Mouse (Mus musculus): ENCODE measurements around the gene Cabp1.

Cabp1 gene

GRCm38 (mm10) chr5:115208601-115209000 is 14.4 kb upstream of the Cabp1 start:
- DNase-seq: no peak

DNA sequence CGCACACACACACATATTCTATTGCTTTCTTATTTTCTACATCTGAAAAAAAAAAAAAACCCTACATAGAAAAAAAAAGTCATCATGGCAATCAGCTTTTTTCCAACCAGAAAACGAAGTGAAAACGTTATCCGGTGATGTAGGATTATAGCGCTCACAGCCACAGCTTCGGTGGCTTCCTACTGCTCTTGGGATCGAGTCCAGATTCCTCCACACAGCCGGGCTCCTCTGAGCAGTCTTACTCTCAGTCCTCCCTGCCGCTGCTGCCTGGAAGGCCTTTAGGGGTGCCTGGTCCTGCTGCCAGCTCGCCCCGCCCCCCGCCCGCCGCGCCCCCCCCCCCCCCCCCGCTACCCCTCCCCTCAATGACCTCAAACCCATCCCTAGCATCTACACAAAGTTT is 13.7 kb upstream of the Cabp1 start:
- no peak for DNase-seq

- no peak for DNase-seq
Observed at GRCm38 (mm10) chr5:115207244-115207643, 13.1 kb upstream of the Cabp1 start.

DNA sequence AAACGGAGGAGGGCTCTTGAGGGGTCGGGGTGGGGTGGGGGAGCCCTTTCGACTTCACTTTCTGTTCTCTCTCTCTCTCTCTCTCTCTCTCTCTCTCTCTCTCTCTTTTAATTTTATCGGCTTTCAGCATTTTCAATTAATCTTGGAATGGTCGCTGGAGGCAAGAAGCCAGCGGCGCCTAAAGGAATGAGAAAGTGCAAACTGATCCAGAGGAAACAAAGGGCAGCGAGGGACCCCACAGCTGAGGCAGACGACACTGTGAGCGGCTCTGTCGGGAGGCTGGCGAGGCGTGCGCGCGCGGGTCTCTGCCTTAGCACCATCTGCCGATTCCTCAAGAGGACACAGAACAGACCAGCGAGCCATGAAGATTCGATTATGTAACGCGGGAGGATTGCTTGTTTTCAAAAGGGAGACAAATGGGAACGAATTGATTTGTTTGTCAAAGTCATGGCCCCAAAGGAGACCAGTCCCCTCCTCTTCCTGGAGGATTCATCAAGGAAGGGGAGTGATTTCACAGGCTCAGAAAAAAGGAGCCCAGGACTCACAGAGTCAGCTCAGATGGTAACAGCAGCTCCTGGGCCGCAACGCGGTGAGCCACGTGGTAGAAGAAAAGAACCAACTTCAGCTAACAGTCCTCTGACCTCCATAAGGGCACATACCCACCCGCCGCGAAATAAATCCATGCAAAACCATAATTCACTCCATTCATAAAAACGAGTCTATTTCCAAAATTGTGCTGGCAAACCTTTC is 10.6 kb upstream of the Cabp1 start:
- DNase-seq: peak; percentile 42

DNA sequence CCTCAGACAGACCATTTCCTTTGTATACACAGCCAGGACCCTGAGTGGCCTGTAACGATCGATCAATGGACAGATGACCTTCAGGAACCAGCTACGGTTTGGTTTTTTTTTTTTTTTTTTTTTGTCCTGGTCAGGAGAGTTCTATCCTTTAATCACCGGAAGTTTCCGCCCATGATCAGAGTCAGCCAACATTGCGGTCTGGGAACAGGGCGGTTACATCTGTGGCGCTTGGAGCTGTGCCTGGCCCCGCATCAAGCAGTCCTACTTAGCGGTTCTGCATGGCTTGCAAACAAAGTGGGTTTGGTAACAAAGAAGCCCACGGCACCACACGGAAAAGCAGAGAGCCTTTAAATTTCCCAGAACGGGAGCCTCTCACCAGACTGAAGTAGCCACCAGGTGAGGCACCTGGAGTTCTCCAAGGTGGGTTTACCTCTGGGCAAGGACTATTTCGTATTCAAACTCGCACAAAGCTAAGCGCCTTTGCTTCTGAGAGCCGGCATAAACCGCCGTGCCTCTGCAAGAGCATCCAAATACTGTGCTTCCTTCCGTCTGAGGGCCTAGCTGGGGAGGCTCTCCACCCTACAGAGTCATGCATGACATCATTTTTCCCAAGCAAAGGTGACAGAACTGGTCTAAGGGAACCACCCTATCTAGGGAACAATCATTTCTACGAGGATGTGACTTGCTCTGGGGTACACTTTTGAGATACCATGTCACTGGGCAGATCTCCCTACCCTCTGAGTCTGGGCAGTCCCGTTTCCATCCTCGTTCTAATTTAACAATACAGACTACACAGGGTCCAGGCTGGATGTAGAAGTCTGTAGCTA is 9.8 kb upstream of the Cabp1 start:
- DNase-seq: peak; percentile 48

GRCm38 (mm10) chr5:115194626-115195221 is 543 bp upstream of the Cabp1 start:
- no peak for DNase-seq

- peak; percentile 61 for DNase-seq
Observed at GRCm38 (mm10) chr5:115193226-115193625, 955 bp downstream of the Cabp1 start.

DNA sequence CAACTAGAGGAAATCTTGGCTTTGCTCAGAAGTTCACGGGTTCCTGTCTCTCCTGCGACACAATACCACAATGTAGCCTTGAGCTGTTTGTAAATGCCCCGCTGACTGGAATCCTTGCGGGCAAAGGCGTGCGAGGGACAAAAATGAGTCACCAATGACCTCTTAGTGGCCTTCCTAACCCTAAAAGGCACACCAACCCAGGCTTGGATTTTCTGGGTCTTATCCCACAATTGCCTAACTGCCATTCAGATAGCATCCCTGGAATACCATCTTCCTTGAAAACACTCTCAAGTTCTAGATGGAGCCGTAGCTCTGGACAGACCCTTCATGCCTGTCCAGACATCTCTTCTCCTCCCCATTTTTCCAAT is 1.4 kb downstream of the Cabp1 start:
- DNase-seq: no peak

DNA sequence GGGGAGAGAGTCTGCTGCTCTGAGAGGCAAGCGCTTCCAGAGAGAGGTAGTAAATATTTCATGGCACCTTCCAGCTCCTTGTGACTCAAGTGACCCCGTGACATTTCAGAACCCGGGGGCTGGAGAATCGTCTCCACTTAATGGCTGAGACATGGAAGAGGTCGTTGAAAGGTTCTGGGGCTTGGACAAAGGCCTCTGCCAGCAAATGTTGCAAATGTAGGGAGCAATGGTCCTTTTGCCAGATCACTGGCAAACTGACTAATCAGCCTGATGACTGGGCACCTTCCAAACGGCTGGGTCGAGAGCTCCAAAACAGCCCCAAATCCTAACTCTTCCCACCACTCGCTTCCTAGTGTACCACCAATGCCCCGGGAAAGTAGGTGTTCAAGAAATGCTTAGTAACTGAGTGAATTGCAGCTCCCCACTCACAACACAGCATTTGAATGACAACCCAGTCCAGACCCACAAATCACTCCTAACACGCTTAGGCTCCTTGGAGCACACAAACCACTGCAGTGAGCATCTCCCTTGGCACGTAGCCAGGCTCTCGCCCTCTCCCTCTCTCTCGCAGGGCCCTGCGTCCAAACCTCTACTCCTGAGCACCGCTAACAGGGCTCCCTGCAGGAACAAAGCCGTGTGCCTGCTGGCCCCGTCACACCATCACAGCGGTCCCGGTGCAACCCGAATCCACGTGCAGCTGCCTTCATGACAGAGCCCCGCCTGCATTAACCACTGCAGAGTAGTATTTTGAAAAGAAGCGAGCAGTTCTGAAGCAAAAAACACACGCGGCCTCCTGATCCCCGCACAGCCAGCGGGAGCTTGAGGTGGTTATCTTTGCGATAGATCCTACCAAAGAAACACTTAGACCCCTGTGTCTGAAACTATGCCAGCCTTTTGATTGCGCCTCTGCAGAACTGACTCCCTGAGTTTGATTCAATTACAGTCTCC is 2.0 kb downstream of the Cabp1 start:
- no peak for DNase-seq

GRCm38 (mm10) chr5:115190081-115190480 is 4.1 kb downstream of the Cabp1 start:
- no peak for DNase-seq

GRCm38 (mm10) chr5:115188824-115189223 is 5.4 kb downstream of the Cabp1 start:
- peak; percentile 53 for DNase-seq

GRCm38 (mm10) chr5:115187188-115188131 is 6.7 kb downstream of the Cabp1 start:
- DNase-seq: peak; percentile 99

DNA sequence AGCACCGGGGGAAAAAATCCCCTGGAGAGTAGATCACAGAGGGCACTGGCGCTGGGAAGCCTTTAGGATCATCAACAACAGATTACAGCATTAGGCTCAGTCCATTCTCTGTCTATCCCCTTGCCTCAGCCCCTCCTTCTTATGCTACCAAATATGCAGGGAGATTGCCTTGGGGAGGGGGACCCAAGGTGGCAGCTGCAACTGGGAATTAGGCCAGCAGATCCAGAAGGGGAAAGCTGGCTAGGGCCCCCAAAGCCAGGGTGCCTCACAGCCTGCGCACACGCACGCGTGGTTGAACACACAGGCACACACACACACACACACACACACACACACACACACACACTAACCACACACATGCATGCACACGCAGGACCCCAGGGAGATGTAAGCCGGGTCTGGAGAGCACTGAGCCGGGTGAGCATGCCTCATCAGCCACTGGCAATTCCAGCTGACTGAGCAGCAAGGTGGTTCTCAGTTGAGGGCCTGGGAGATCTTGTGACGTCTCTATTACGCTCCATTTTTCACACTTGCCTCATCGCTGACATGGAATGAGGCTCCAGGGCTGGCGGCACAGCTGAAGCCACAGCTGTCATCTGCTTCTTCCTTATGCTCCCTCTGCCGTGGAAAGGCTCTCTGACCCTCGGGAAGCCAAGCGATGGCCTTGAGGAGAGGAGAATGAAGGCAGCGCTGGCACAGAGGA is 7.7 kb downstream of the Cabp1 start:
- DNase-seq: no peak

- peak; percentile 61 for DNase-seq
Observed at GRCm38 (mm10) chr5:115184726-115185125, 9.5 kb downstream of the Cabp1 start.

DNA sequence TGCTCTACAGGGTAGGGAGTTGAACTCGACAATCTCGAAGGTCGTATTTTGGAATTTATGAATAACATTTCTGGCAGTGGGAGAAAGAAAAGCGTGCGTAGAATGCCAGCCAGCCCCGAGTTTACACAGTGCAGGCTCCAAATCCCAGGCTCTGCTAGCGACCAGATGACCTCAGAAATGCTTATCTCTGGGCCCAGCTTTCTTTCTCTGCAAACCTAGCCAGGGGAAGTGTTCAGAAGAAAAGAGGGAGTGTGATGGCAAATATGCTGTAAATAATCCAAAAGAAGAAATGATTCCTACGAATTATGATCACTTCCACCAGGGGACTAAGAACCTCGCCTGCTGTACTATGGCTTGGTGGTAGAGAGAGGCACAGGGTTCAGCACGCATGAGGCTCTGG is 10.7 kb downstream of the Cabp1 start:
- no peak for DNase-seq

DNA sequence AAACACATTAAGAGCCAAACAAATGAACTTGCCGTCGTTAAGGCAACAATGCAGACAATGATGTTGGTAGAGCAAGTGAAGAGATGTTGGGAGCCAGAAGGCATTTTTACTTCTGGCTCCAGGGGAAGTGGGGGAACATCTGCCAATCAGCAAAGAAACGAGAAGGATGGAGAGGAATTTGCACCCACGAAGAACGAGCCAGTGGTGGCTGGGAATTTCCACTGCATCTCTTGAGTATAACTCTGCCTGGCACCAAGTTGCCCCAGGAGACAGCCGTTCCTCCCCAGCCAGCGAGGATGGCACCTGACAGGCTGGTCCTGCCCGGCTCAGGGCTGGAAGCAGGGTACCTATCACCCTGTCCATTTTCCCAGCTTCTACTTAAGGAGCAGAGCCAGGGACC is 11.3 kb downstream of the Cabp1 start:
- DNase-seq: no peak

- peak; percentile 50 for DNase-seq
Observed at GRCm38 (mm10) chr5:115181248-115181940, 12.8 kb downstream of the Cabp1 start.

- no peak for DNase-seq
Observed at GRCm38 (mm10) chr5:115179596-115179995, 14.6 kb downstream of the Cabp1 start.

GRCm38 (mm10) chr5:115177866-115178265 is 16.3 kb downstream of the Cabp1 start:
- no peak for DNase-seq

DNA sequence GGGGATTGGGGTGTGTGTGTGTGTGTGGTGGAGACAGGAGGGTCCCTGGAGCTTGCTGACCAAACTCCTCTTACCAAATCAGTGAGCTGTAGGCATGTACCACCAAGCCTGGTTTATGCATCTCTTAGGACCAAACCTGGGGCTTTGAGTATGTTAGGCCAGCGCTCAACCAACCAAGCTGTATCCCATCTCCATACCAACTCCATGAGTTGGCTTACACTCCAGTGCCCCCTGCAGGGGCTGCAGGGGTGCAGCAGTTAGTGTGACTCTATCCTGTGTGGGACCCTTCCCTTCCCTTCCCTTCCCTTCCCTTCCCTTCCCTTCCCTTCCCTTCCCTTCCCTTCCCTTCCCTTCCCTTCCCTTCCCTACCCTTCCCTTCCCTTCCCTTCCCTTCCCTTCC is 19.6 kb downstream of the Cabp1 start:
- DNase-seq: no peak
